Mouse (Mus musculus): ENCODE measurements at regions not wholly inside any gene's neighbourhood (a gene's known extent, or its start where the extent isn't known, plus 50 kb on each side); places are given as distances from the start of the nearest gene placed in this dataset.

- ATAC-seq (ENCODE audit: extremely low read depth, insufficient number of reproducible peaks, low FRiP score, poor library complexity, severe bottlenecking) (no peak), DNase-seq (ENCODE audit: low spot score) (no peak)
- no peaks in the 10 kb centered on the region for H3K27me3 ChIP-seq (ENCODE audit: insufficient read depth, low read length)
- peaks cover 30% of the 10 kb centered on the region for H3K9me3 ChIP-seq (replicated peaks)
- no peaks in the 10 kb centered on the region for H3K36me3 ChIP-seq (replicated peaks)
- no peak overlapping the region for H3K4me3 ChIP-seq (ENCODE audit: low read depth, low read length)
- no peaks in the 10 kb centered on the region for H3K4me1 ChIP-seq (ENCODE audit: insufficient read depth, low read depth, low read length)
- TF ChIP-seq POLR2AphosphoS5 (IDR thresholded peaks at IDR 0.05; ENCODE audit: insufficient replicate concordance, low read depth, low read length) = no peak
Observed at GRCm38 (mm10) chr2:133684367-133684766, 132.4 kb downstream of the Bmp2 start.

- Histone ChIP-seq H3K4me3 (ENCODE audit: low read depth, low read length) (no peak overlapping the region), H3K27me3 (ENCODE audit: insufficient read depth, low read length) (no peaks in the 10 kb centered on the region), H3K36me3 (replicated peaks) (no peaks in the 10 kb centered on the region), H3K4me1 (ENCODE audit: insufficient read depth, low read depth, low read length) (no peaks in the 10 kb centered on the region), H3K9me3 (replicated peaks) (peaks cover 17% of the 10 kb centered on the region)
- no peak for TF ChIP-seq CTCF (IDR thresholded peaks at IDR 0.05; ENCODE audit: low read depth, low read length)
- TF ChIP-seq TAL1 (conservative IDR thresholded peaks at IDR 0.05; ENCODE audit: low read depth, low read length) = no peak
- no peak for TF ChIP-seq POLR2AphosphoS5 (IDR thresholded peaks at IDR 0.05; ENCODE audit: insufficient replicate concordance, low read depth, low read length)
- no peak for TF ChIP-seq GATA1 (IDR thresholded peaks at IDR 0.05; ENCODE audit: borderline replicate concordance, low read length)
- TF ChIP-seq GATA2 (IDR thresholded peaks at IDR 0.05; ENCODE audit: borderline replicate concordance, low read depth, low read length) = no peak
- no peak for DNase-seq (ENCODE audit: low spot score)
- ATAC-seq (ENCODE audit: extremely low read depth, insufficient number of reproducible peaks, low FRiP score, poor library complexity, severe bottlenecking) = no peak
Observed at GRCm38 (mm10) chr2:133688121-133688787, 136.3 kb downstream of the Bmp2 start.

- Histone ChIP-seq H3K4me3 (ENCODE audit: low read depth, low read length) (no peak overlapping the region), H3K9me3 (replicated peaks) (peaks cover 15% of the 10 kb centered on the region), H3K27me3 (ENCODE audit: insufficient read depth, low read length) (no peaks in the 10 kb centered on the region), H3K4me1 (ENCODE audit: insufficient read depth, low read depth, low read length) (no peaks in the 10 kb centered on the region), H3K36me3 (replicated peaks) (no peaks in the 10 kb centered on the region)
- ATAC-seq (ENCODE audit: extremely low read depth, insufficient number of reproducible peaks, low FRiP score, poor library complexity, severe bottlenecking) (no peak), DNase-seq (ENCODE audit: low spot score) (no peak)
- TF ChIP-seq CTCF (IDR thresholded peaks at IDR 0.05; ENCODE audit: low read depth, low read length) (no peak), TAL1 (conservative IDR thresholded peaks at IDR 0.05; ENCODE audit: low read depth, low read length) (no peak), GATA1 (IDR thresholded peaks at IDR 0.05; ENCODE audit: borderline replicate concordance, low read length) (no peak), GATA2 (IDR thresholded peaks at IDR 0.05; ENCODE audit: borderline replicate concordance, low read depth, low read length) (no peak), POLR2AphosphoS5 (IDR thresholded peaks at IDR 0.05; ENCODE audit: insufficient replicate concordance, low read depth, low read length) (no peak)
Observed at GRCm38 (mm10) chr2:133688788-133689155, 136.8 kb downstream of the Bmp2 start.

GRCm38 (mm10) chr2:133708735-133709584, 157.0 kb downstream of the Bmp2 start:
- DNase-seq (ENCODE audit: low spot score) (no peak), ATAC-seq (ENCODE audit: extremely low read depth, insufficient number of reproducible peaks, low FRiP score, poor library complexity, severe bottlenecking) (no peak)
- TF ChIP-seq GATA2 (IDR thresholded peaks at IDR 0.05; ENCODE audit: borderline replicate concordance, low read depth, low read length) = no peak
- Histone ChIP-seq H3K4me1 (ENCODE audit: insufficient read depth, low read depth, low read length) (no peaks in the 10 kb centered on the region), H3K9me3 (replicated peaks) (peaks cover 8% of the 10 kb centered on the region), H3K36me3 (replicated peaks) (no peaks in the 10 kb centered on the region), H3K27me3 (ENCODE audit: insufficient read depth, low read length) (no peaks in the 10 kb centered on the region), H3K4me3 (ENCODE audit: low read depth, low read length) (no peak overlapping the region)

- Histone ChIP-seq H3K4me1 (ENCODE audit: insufficient read depth, low read depth, low read length) (no peaks in the 10 kb centered on the region), H3K36me3 (replicated peaks) (no peaks in the 10 kb centered on the region), H3K4me3 (ENCODE audit: low read depth, low read length) (no peak overlapping the region), H3K27me3 (ENCODE audit: insufficient read depth, low read length) (no peaks in the 10 kb centered on the region), H3K9me3 (replicated peaks) (peaks cover 20% of the 10 kb centered on the region)
- no peak for TF ChIP-seq CTCF (IDR thresholded peaks at IDR 0.05; ENCODE audit: low read depth, low read length)
- no peak for TF ChIP-seq TAL1 (conservative IDR thresholded peaks at IDR 0.05; ENCODE audit: low read depth, low read length)
- TF ChIP-seq GATA2 (IDR thresholded peaks at IDR 0.05; ENCODE audit: borderline replicate concordance, low read depth, low read length) = no peak
- no peak for TF ChIP-seq GATA1 (IDR thresholded peaks at IDR 0.05; ENCODE audit: borderline replicate concordance, low read length)
- no peak for TF ChIP-seq POLR2AphosphoS5 (IDR thresholded peaks at IDR 0.05; ENCODE audit: insufficient replicate concordance, low read depth, low read length)
- no peak for ATAC-seq (ENCODE audit: extremely low read depth, insufficient number of reproducible peaks, low FRiP score, poor library complexity, severe bottlenecking)
- no peak for DNase-seq (ENCODE audit: low spot score)
Observed at GRCm38 (mm10) chr2:133716243-133716642, 164.3 kb downstream of the Bmp2 start.

GRCm38 (mm10) chr2:133717076-133717475, 165.1 kb downstream of the Bmp2 start:
- Histone ChIP-seq H3K36me3 (replicated peaks) (no peaks in the 10 kb centered on the region), H3K9me3 (replicated peaks) (peaks cover 23% of the 10 kb centered on the region), H3K4me1 (ENCODE audit: insufficient read depth, low read depth, low read length) (no peaks in the 10 kb centered on the region), H3K4me3 (ENCODE audit: low read depth, low read length) (no peak overlapping the region), H3K27me3 (ENCODE audit: insufficient read depth, low read length) (no peaks in the 10 kb centered on the region)
- DNase-seq (ENCODE audit: low spot score) = no peak
- ATAC-seq (ENCODE audit: extremely low read depth, insufficient number of reproducible peaks, low FRiP score, poor library complexity, severe bottlenecking) = no peak
- TF ChIP-seq GATA1 (IDR thresholded peaks at IDR 0.05; ENCODE audit: borderline replicate concordance, low read length) (no peak), TAL1 (conservative IDR thresholded peaks at IDR 0.05; ENCODE audit: low read depth, low read length) (no peak), GATA2 (IDR thresholded peaks at IDR 0.05; ENCODE audit: borderline replicate concordance, low read depth, low read length) (no peak)
